Mouse (Mus musculus) layer of hippocampus, postnatal 14 days (tissue): ENCODE data around the gene Cyp4f39. TPM values are rescaled to one million over a fixed set of nuclear protein-coding genes. Genes with fewer than 3 reads are reported as not detected.
"Not testable (repeated sequence)": the region's sequence is repeated elsewhere in the genome, so short reads cannot be mapped to it uniquely, and the experiment has no call there.

Source experiments
- DNase-seq, 2 experiments: peaks; one replicate each; pipeline ENCODE4 v3.0.0; 2021 to 2022; ENCODE audit warnings: low spot score in 2 of 2, mixed read lengths in 1 of 2
- total RNA-seq, 2 experiments: library from RNA; stranded (reverse); gene quantifications; 2 replicates each; pipeline ENCODE4 v1.2.3; 2021

Cyp4f39 gene
- total RNA-seq, 2 experiments from 2014 or later, result not detected

DNA sequence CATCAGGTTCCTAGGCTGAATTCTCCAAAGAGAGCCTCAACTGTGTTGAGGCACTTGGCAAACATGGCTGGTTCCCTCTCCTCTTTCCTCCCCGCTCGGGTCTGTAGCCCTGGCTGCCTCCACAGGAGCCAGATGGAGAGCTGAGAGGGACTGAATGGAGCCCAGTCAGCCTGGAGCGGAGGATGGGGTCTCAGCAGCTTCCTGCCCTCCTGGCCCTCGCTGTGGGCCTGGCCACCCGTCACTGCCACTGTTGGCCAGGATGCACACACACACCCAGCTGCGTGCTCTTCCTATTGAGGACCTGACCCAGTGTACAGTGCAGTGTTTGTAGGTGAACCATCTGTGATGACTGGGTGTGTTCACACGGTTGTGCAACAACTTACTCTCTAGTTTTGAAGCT, 19.7 kb downstream of the Cyp4f39 start:
- peak; percentile 61 for DNase-seq

DNA sequence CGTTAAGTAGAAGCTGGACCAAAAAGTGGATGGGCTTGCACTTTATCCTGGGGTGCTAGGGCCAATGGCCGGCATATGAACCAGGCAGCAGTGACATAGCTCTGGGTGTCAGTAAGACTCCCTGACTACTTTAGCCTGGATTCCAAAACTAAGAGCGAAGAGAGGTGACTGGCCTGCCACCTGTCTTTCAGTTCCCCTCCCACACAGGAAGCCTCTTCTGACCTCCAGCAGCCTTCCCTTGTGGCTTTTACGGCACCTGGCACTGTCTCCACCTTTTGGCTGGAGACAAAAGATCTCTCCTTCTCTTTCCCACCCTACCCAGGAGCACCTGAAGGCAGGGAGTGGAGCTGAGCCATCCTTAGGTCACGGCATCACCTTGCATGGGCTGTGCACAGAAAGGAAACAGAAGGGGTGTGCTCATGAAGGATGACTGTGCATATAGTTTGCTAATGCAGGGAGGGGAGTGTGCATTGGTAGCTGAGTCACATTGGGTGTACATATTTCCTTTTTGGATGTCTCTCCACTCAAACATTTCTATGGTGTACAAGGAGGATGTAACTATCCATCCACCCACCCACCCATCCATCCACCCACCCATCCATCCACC, 22.5 kb downstream of the Cyp4f39 start:
- DNase-seq, result no peak

DNA sequence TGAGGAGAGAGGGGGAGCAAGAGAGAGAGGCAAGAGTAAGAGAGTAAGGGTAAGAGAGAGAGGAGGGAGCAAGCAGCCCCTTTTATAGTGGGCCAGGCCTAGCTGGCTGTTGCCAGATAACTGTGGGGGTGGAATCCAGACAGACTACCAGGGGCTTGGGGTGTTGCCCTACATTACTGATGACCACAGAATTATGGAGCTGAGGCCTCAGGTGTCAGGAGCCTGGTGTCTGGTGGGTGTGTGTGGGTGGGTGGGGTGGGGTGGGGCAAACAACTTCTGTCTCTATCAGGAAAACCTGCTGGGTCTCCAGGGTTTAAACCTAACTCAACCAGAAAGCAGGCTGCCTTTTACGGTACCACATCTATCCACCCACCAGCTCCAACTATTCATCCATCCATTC, 24.7 kb downstream of the Cyp4f39 start:
- DNase-seq, result no peak

DNA sequence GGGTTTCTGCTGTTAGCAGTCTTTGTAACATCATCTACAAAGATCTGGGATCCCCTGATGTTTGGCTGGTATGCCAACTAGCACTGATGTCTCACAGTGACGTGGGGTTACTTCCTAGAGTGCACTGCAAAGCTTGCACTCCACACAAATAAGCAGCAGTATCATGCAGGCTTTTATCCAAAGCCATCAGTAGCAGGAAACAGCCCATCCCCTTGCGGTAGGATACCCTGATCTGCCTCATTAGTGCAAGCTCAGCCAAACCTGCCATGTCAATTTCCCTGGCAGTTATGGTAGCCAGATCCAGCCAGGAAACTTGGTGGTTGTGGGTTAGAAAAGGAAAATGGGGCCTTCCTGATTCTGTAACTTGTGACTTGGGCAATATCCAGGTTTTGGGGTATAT, 26.2 kb downstream of the Cyp4f39 start:
- DNase-seq, result no peak

DNA sequence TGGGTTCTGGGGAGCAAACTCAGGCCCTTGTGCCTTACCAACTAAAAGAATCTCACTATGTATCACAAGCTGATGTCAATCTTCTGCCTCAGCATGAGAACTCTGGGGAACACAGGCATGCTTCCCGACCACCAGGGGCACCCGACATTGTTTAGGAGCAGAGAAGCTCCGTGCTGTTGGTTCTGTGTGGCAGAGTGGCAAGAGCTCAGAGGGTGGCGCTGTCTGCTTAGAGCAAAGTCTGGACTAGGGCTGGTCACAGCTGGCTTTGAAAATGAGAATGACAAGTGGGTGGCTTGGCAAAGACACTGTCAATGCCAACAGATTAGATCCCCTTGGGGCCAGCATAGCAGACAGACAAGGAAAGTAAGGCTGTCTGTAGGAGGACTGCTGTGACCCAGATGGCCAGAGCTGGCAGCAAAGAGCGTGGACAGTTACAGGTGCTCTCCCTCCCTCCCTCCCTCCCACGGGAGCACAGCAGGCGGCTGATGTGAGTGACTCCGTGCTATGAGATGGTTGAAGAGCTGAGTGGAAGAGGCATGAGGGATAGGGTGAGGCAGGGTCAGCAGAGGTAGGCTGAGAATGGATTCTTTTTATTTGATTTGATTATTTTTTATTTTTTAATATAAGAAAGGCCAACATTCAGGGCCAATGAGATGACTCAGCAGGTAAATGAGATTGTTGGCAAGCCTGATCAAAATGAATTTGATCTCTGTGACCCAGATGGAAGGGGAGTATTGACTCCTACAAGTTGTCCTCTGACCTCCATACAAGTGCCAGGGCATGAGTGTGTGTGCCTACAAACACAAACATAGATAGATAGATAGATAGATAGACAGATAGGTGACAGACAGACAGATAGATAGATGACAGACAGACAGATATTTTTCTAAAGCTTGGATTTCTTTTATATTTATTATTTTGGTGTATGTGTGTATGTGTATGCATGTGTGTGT, 27.3 kb downstream of the Cyp4f39 start:
- DNase-seq, result peak in 1 of 2 experiments; percentile 9

DNA sequence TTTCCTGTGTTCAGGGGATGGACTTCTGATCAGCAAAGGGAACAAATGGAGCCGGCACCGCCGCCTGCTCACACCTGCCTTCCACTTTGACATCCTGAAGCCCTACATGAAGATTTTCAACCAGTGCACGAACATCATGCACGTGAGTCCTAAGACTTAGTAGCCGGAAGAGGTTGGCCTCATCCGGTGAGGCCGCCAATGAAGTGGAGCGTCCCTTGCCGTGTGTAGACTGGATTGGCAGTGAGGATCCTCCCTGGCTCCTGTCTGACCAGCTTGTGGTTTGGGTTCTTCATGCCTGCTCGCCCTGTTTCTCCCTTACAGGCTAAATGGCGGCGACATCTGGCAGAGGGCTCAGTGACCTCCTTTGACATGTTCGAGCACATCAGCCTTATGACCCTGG, 29.2 kb downstream of the Cyp4f39 start:
- no peak for DNase-seq

DNA sequence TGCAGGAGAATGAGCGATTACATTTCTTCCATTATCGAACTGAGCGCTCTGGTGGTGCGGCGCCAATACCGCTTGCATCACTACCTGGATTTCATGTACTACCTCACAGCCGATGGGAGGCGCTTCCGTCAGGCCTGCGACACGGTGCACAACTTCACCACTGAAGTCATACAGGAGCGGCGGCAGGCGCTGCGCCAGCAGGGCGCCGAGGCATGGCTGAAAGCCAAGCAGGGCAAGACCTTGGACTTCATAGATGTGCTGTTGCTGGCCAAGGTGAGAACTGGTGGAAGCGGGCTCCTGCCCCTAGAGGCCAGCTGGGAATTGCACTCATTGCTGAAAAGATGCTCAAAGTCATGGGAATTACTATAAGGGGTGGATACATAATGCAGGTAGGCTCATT, 30.7 kb downstream of the Cyp4f39 start:
- DNase-seq, result peak; percentile 61 to 63

DNA sequence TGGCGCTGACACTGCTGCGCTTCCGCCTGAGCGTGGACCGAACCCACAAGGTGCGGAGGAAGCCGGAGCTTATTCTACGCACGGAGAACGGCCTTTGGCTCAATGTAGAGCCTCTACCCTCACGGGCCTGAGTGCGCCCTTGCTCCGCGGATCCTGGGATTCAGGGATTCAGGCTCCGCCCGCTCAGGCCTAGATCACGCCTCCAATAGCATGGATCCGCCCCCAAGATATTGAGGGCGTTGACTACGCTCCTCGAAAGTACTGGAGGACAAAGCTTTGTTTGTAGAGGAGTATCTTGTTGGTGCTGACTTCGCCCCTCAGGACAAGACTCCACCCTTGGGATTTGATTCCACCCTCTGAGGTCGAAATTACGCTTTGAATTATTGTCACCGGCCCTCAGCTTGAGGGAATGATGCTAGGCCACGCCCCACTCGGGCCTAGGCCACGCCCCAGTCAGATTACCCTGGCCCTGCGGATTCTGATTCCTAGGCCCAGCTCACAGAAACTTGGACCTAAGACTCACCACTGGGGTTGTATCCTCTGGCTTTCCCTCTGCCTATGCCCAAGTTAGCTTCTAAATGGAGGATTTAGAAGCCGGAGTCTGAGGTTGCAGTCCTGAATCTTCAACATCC, 39.9 kb downstream of the Cyp4f39 start:
- no peak for DNase-seq

DNA sequence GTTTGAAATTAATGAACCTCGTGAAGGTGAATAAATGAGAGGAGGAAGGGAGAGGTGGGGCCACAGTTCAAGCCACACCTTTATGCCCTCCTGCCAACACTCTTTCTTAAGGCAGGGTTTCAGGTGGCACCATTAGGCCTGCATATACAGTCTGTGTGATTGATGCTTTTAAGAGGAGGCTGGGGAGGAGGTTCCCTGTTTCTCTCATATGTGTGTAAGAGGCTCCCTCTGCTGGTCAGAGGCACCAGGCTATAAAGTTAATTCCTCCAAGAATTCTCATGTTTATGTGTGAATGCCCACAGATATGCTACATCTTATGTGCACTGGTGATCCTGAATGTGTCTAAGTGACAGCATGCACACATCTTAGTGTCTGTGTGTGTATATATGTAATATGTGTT, 42.1 kb downstream of the Cyp4f39 start:
- peak; percentile 60 to 81 for DNase-seq

DNA sequence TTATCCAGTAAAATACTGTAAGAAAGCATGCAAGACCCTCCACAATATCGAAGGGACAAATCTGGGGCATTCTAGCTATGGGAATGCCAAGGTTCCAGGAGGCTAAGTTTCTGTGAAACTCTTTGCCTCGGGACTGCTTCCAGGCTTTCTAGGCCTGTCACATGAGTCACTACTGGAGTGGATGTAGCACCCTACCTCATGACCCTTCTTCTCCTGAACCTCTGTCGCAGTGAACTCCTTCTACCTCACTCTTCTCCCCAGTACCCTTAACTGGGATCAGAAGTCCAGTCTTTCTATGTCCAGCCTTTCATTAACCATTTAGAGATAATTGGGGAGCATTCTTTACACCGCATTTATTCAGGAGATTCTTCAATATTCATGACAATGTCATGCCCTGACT, 48.0 kb downstream of the Cyp4f39 start:
- DNase-seq, result not testable (repeated sequence)

DNA sequence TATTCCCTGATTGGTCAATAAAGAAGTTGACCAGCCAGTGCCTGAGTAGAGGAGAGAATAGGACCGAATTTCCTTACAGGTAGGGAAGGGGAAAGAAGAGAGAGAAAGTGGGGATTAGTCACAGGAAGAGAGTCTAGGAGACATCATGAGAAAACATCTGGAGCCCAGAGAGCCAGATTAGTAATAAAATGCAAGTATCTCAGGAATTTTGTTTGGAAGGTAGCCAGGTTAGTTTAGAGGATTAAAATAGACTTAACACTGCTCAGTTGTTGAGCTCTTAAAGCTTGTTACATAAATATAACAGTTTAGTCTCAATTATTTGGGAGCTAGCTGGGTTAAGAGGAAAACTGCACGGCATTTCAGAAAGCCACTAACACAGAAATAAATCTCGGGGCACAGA, 48.5 kb downstream of the Cyp4f39 start:
- no peak for DNase-seq

DNA sequence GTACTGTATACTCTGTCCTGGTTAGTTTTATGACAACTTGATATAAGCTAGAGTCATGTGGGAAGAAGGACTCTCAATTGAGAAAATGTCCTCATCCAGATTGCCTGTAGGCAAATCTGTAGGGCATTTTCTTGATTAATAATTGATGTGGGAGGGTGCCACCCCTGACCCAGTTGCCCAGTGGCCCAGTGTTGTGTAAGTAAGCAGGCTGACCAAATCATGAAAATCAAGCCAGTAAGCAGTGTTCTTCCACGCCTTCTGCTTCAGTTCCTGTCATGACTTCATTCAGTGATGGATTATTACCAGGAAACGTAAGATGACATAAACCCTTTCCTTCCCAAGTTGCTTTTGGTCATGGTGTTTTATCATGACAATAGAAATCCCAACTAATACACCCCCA, 50.6 kb downstream of the Cyp4f39 start:
- DNase-seq, result no peak

DNA sequence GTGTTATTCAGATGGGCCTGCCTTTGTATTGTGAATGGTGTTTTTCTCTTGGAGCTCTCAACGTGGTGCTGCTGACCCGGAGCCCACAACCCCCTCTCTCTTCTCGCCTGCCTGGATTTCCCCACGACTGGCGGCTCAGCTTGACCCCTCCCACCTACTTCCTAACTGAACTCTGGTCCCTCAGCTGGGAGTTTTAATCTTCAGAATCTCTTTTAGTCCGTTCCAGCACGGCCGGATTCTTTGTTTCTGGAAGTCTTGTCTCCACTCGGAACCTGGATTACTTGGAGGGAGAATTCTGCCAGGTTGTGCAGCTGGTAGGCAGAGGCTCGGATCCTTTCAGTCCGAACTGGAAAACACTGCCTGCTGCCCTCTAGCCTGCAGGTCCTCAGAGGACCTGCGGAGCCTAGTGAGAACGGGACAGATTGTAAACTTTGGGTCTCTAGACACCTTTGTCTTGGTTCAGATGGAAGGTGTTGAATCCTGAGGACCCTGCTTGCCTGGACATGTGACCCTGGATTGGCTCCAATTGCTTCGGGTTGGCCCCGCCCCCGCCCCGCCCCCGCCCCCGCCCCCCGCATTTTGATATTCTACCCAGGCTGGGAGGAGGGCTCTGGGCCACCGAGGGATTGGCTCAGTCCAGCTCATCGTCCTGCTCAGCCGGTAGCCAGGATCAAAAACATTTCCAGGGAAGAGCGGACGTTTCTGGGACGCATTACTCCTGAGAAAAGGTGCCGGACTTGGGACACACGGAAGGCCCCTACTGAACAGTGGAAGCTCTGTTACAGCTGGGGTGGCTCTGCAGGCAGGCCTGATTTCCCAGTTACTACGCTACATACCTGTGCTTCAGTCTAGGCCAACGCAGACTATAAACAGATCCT, 53.6 kb downstream of the Cyp4f39 start, which contains the start of gene Cyp4f17:
Gene Cyp4f17, plus strand, starts transcription at position 200 of the 878 bp plus-strand sequence.
- peak; percentile 13 to 26 for DNase-seq

DNA sequence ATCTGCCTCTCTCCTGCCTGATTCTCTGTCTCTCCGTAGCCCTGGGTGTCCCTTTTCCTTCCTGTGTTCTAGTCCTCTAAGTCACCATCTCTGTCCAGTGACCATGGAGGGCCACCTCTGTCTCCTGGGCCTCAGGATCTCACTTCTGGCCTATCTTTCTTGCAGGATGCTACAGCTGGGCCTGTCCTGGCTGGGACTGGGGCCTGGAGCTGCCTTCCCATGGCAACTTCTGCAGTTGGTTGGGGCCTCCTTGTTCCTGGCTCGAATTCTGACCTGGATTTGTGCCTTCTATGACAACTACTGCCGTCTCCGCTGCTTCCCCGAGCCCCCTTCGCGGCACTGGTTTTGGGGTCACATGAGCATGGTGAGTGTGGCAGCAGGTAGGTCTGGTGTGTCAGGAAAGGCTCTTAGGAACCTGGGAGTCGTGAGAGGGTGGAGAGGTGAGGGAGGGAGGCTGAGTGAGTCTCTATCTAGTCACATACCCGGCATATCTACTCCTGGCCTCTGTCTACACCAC, 54.3 kb downstream of the Cyp4f39 start:
- no peak for DNase-seq

DNA sequence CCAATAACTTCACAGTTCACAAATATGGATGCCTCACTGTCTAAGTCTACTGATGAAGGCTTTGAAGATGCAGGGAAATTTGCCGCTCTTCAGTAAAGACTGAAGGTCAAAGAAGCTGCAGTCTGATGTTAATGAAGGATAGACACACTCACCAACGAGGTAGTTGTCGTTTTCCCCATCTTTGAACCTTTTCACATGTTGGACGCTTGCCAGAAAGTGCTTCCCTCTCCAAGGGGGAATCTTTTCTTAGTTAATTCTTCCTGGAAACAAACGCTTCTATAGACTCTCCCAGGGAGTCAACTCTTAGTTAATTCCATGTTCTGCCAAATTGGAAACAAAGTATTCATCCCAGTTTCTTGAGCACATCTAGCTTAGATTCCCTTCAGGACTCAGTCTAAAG, 63.6 kb downstream of the Cyp4f39 start:
- no peak for DNase-seq

DNA sequence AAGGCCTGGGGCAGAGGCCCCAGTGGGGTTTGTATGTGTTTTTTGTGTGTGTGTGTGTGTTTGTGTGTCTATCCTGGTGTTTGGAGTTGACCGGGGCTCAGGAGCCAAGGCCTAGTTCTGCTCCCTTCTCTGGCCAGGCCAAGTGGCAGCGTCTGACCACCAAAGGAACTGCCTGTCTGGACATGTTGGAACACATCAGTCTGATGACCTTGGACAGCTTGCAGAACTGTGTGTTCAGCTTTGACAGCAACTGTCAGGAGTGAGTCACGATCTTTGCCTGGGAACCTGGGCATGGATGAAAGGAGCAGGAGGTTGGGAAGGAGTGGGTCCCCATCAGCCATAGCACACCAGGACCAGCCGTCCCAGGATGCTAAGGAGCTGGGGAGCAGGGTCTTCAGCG, 69.5 kb downstream of the Cyp4f39 start:
- no peak for DNase-seq

DNA sequence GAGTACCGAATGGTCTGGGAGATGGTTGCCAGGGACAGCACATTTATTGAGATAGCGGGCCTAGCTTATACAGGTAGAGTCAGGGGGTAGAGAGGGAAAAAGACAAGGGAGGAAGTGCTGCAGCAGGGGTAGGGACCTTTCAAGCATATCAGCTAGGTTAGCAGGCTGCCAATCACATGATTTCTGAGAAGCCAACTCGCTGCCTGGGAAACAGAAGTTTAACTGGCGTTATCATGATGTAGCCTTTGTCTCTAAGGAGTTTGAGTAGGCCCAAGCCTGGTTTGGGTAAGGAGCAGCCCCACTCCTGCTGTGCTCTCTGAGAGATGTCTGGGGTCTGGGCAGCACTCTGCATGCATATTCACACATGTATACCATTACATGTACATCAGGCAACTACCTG, 69.9 kb downstream of the Cyp4f39 start:
- DNase-seq, result no peak

DNA sequence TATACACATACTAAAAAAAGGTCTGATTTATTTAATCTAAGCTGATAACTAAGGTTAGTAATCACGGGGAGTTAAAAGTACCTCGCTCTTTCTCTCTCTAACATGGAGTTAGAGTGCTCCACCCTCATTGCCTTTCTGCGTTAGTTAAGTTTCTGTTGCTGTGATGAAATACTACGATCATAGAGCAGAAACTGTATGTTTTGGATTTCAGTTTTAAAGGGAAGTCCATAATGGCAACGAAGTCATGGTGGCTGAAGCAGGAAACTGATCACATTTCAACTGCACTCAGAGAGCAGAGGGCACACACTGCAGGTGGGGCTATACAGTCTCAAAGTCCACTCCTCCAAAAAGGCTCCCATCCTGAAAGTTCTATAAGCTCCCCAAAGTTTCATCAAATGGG, 70.3 kb downstream of the Cyp4f39 start:
- DNase-seq, result no peak

DNA sequence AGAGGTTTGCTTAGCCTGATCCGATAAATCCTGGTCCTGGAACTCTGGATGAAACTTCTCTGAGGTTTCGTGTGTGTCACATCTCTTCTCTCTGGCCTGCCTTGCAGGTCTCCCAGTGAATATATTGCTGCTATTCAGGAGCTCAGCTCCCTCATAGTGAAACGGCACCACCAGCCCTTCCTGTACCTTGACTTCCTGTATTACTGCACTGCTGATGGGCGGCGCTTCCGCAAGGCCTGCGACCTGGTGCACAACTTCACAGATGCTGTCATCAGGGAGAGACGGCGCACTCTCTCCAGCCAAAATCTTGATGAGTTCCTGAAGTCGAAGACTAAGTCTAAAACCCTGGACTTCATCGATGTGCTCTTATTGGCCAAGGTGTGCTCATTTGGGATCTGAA, 71.4 kb downstream of the Cyp4f39 start:
- no peak for DNase-seq

DNA sequence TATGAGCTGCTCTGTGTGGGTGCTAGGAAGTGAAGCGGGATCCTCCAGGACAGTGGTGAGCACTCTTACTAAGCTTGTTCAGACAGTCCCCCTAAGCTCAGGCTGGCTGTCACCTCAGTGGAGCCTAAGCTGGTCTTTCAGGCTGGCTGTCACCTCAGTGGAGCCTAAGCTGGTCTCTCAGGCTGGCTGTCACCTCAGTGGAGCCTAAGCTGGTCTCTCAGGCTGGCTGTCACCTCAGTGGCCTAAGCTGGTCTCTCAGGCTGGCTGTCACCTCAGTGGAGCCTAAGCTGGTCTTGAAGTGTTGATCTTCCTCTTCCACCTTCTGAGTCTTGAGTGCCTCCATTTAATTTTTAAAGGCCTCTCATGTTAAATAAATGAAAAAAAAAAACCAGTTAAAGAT, 73.8 kb downstream of the Cyp4f39 start:
- DNase-seq, result not testable (repeated sequence)

DNA sequence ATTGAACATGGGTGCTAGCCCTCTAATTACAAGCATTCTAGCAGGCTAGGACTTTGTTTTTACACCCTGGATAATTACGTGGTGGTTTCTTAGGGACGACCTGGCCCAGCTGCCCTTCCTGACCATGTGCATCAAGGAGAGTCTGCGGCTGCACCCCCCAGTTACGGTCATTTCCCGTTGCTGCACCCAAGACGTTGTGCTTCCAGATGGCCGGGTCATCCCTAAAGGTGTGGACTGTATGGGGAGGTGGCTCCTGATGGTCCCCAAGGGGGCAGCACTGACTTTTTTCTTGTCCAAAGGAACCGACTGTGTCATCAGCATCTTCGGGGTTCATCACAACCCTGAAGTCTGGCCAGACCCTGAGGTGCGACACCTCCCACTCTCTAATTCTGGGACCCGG, 75.2 kb downstream of the Cyp4f39 start:
- DNase-seq, result no peak
